Mouse (Mus musculus) kidney, adult 2 months (tissue): ENCODE measurements at regions not wholly inside any gene's neighbourhood (a gene's known extent, or its start where the extent isn't known, plus 50 kb on each side); places are given as distances from the start of the nearest gene placed in this dataset.

ENCODE experiments used
- DNase-seq: peaks from one replicate; pipeline ENCODE4 v3.0.0; 2021
- H3K27ac ChIP-seq: fragments of 200-500 bp; 2 replicates; pipeline ENCODE4 v1.5.1; 2012; ENCODE audit warnings: low read depth, low read length, control low read depth, inconsistent platforms; ENCODE audit not compliant: insufficient read depth
- H3K27me3 ChIP-seq: fragments of 200-500 bp; replicated peaks from 2 replicates; pipeline ENCODE4 v1.6.1; 2012; ENCODE audit warnings: mild to moderate bottlenecking, moderate library complexity, low read length, inconsistent platforms; ENCODE audit not compliant: control insufficient read depth, insufficient read depth
- H3K36me3 ChIP-seq: fragments of 200-500 bp; 2 replicates; pipeline ENCODE4 v1.6.1; 2012; ENCODE audit warnings: mild to moderate bottlenecking, moderate library complexity, low read length, inconsistent platforms; ENCODE audit not compliant: control insufficient read depth, insufficient read depth
- H3K4me1 ChIP-seq: fragments of 200-500 bp; 2 replicates; pipeline ENCODE4 v1.6.1; 2011; ENCODE audit warnings: low read length; ENCODE audit not compliant: control insufficient read depth, insufficient read depth
- H3K4me3 ChIP-seq: fragments of 200-500 bp; 2 replicates; pipeline ENCODE4 v1.5.1; 2011; ENCODE audit warnings: mild to moderate bottlenecking, low read depth, low read length, control low read depth; ENCODE audit not compliant: insufficient read depth
- CTCF ChIP-seq: fragments of 200-500 bp; conservative IDR thresholded peaks from 2 replicates; pipeline ENCODE4 v1.5.1; 2011; ENCODE audit warnings: low read depth, mild to moderate bottlenecking, control low read depth, low read length, moderate library complexity, mixed read lengths; ENCODE audit not compliant: insufficient read depth, insufficient read length
- POLR2A ChIP-seq: fragments of 200-500 bp; IDR thresholded peaks from one replicate; pipeline ENCODE4 v1.6.1; 2011; ENCODE audit warnings: low read depth, low read length, control low read depth
- WGBS: fragments of 180-500 bp; shearing (Covaris S2); methylation state at CpG from one replicate; pipeline ENCODE4 v1.1.7; 2018; 5-methylcytosine and 5-hydroxymethylcytosine counted together

- no peak for DNase-seq
- 82% methylated on average over 1 of the region's 1 CpGs for WGBS
- no peak for TF ChIP-seq CTCF
- no peak for TF ChIP-seq POLR2A
These were observed 122.7 kb upstream of the Kbtbd8 start for GRCm38 (mm10) chr6:94994376-94994775.

GRCm38 (mm10) chr6:94987427-94987826 is 129.6 kb upstream of the Kbtbd8 start:
- Histone ChIP-seq H3K27me3 (no peaks in the 10 kb centered on the region), H3K4me3 (no peak overlapping the region), H3K27ac (no peak overlapping the region), H3K36me3 (no peaks in the 10 kb centered on the region), H3K4me1 (no peaks in the 10 kb centered on the region)
- WGBS = 59% methylated on average over 5 of the region's 5 CpGs
- DNase-seq = no peak
- no peak for TF ChIP-seq CTCF

More at GRCm38 (mm10) chr6:94994376-94994775, 122.7 kb upstream of the Kbtbd8 start:
- peaks cover 11% of the 10 kb centered on the region for H3K4me1 ChIP-seq
- H3K36me3 ChIP-seq = no peaks in the 10 kb centered on the region
- H3K27me3 ChIP-seq = no peaks in the 10 kb centered on the region
- no peak overlapping the region for H3K4me3 ChIP-seq
- no peak overlapping the region for H3K27ac ChIP-seq

GRCm38 (mm10) chr6:94986346-94986745 is 130.7 kb upstream of the Kbtbd8 start:
- 12% methylated on average over 4 of the region's 4 CpGs for WGBS
- TF ChIP-seq CTCF (peak; percentile 40), POLR2A (no peak)
- Histone ChIP-seq H3K4me3 (no peak overlapping the region), H3K27me3 (no peaks in the 10 kb centered on the region), H3K36me3 (no peaks in the 10 kb centered on the region), H3K27ac (no peak overlapping the region), H3K4me1 (peaks cover 2% of the 10 kb centered on the region; the same call in 1 of the 2 replicates)
- peak; percentile 65 for DNase-seq

GRCm38 (mm10) chr6:94984411-94984895 is 132.6 kb upstream of the Kbtbd8 start:
- WGBS = 90% methylated on average over 3 of the region's 3 CpGs
- TF ChIP-seq POLR2A (no peak), CTCF (no peak)

GRCm38 (mm10) chr6:94968683-94969082 is 148.4 kb upstream of the Kbtbd8 start:
- TF ChIP-seq CTCF (no peak), POLR2A (no peak)
- no peaks in the 10 kb centered on the region for H3K36me3 ChIP-seq

More at GRCm38 (mm10) chr6:94984411-94984895, 132.6 kb upstream of the Kbtbd8 start:
- DNase-seq = no peak
- Histone ChIP-seq H3K4me1 (peaks cover 5% of the 10 kb centered on the region; the same call in 1 of the 2 replicates), H3K27ac (no peak overlapping the region), H3K36me3 (no peaks in the 10 kb centered on the region), H3K27me3 (no peaks in the 10 kb centered on the region), H3K4me3 (no peak overlapping the region)

GRCm38 (mm10) chr6:94966962-94967361 is 150.1 kb upstream of the Kbtbd8 start:
- Histone ChIP-seq H3K27ac (no peak overlapping the region), H3K4me3 (no peak overlapping the region), H3K4me1 (no peaks in the 10 kb centered on the region), H3K36me3 (no peaks in the 10 kb centered on the region), H3K27me3 (no peaks in the 10 kb centered on the region)
- 5% methylated on average over 3 of the region's 3 CpGs for WGBS
- peak; percentile 65 for DNase-seq
- TF ChIP-seq POLR2A = no peak
- TF ChIP-seq CTCF = 0 out of 2 replicates have a peak, but pooled peaks have one; percentile 15

More at GRCm38 (mm10) chr6:94968683-94969082, 148.4 kb upstream of the Kbtbd8 start:
- WGBS = 68% methylated on average over 5 of the region's 5 CpGs
- Histone ChIP-seq H3K27me3 (no peaks in the 10 kb centered on the region), H3K4me3 (no peak overlapping the region), H3K4me1 (no peaks in the 10 kb centered on the region), H3K27ac (no peak overlapping the region)
- DNase-seq = no peak

- no peak for DNase-seq
- Histone ChIP-seq H3K4me1 (no peaks in the 10 kb centered on the region), H3K27me3 (no peaks in the 10 kb centered on the region), H3K4me3 (no peak overlapping the region), H3K27ac (no peak overlapping the region), H3K36me3 (no peaks in the 10 kb centered on the region)
- WGBS = 84% methylated on average over 4 of the region's 4 CpGs
- no peak for TF ChIP-seq CTCF
- TF ChIP-seq POLR2A = no peak
These were observed 153.8 kb upstream of the Kbtbd8 start for GRCm38 (mm10) chr6:94963204-94963603.
